Mouse (Mus musculus) erythroblast, embryonic 14.5 days (primary cell): Measurements from ENCODE around the gene Klra6. TPM values are rescaled to one million over a fixed set of nuclear protein-coding genes. Genes with fewer than 3 reads are reported as not detected.
"Not testable (repeated sequence)": the region's sequence is repeated elsewhere in the genome, so short reads cannot be mapped to it uniquely, and the experiment has no call there.

ENCODE experiments used
- H3K27me3 ChIP-seq: 2 replicates; pipeline ENCODE4 v1.6.1; 2012; ENCODE audit warnings: inconsistent platforms; ENCODE audit not compliant: control insufficient read depth
- H3K36me3 ChIP-seq: 2 replicates; pipeline ENCODE4 v1.6.1; 2012; ENCODE audit warnings: mild to moderate bottlenecking, inconsistent platforms; ENCODE audit not compliant: control insufficient read depth
- H3K4me1 ChIP-seq: 2 replicates; pipeline ENCODE4 v1.6.1; 2012; ENCODE audit warnings: inconsistent platforms; ENCODE audit not compliant: control insufficient read depth
- H3K4me3 ChIP-seq: replicated peaks from 2 replicates; pipeline ENCODE3; 2012; ENCODE audit warnings: moderate library complexity, mild to moderate bottlenecking, inconsistent platforms
- H3K9me3 ChIP-seq: 2 replicates; pipeline ENCODE4 v1.6.1; 2012; ENCODE audit warnings: low read length, inconsistent platforms, mixed read lengths; ENCODE audit not compliant: control insufficient read depth
- GATA1 ChIP-seq: IDR thresholded peaks from 2 replicates; pipeline ENCODE4 v1.6.1; 2012; ENCODE audit warnings: low read length, inconsistent platforms, mixed read lengths
- TAL1 ChIP-seq: IDR thresholded peaks from 3 replicates; pipeline ENCODE4 v1.6.1; 2012; ENCODE audit warnings: low read length, inconsistent platforms, mixed read lengths
- polyA plus RNA-seq: library from polyadenylated mRNA; stranded (reverse); fragments of >175 nt; gene quantifications from 2 replicates; pipeline ENCODE4 v1.2.3, GENCODE M21; 2012

Gene Klra6
- not detected in 2 replicates for polyA plus RNA-seq

DNA sequence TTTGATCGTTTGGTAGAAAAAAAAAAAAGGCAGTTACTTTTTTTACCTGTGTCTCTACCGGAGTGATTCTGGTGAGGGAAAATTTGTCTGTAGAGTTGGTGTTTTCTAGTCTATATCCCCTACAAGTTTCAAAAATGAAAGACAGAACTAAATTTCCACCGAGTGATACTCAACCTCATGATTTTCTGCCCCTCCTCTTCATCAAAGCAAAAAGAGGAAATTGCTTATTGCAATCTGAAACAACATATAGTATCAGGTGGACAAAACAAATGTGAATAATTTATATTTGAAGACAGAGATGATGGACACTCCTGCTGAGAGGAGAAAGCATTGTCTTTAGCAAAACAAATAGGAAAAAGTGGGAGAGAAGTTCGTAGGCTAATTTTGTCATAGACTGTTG, at the start of gene Klra6:
Gene Klra6 (minus strand): TSS at position 101 of the 400 bp plus-strand sequence.
- Histone ChIP-seq H3K36me3 (no peaks in the 10 kb centered on the region), H3K4me1 (no peaks in the 10 kb centered on the region), H3K27me3 (no peaks in the 10 kb centered on the region), H3K4me3 (no peak within 1 kb of the TSS), H3K9me3 (no peaks in the 10 kb centered on the region)
- TF ChIP-seq TAL1 (no peak), GATA1 (no peak)

DNA sequence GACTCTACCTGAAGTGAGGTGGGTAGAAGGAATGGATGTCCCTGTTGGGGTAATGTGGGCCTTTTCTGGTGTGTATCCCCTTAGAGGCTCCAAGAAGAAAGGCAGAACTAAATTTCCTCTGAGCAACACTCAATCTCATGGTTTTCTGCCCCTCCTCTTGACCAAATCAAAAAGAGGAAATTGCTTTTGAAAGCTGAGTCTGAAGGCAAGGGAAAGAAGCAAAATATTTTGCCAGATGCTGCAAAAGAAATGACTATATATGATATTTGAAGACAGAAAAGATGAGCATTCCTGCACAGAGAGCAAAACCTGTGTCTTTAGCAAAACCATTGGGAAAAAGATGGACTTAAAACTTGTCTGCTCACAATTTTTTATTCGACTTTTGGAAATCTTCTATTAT, 40.4 kb upstream of the Klra6 start, which contains the start of gene Klra4:
Gene Klra4 (minus strand): TSS at position 101 of the 400 bp plus-strand sequence.
- not testable (repeated sequence) for H3K36me3 ChIP-seq, H3K4me3 ChIP-seq, H3K9me3 ChIP-seq, H3K27me3 ChIP-seq, H3K4me1 ChIP-seq

- Histone ChIP-seq H3K9me3 (no peaks in the 10 kb centered on the region), H3K4me3 (no peak overlapping the region), H3K36me3 (no peaks in the 10 kb centered on the region), H3K4me1 (no peaks in the 10 kb centered on the region), H3K27me3 (no peaks in the 10 kb centered on the region)
- TF ChIP-seq GATA1 (no peak), TAL1 (no peak)
Observed at GRCm38 (mm10) chr6:130065196-130065595, 38.4 kb upstream of the Klra6 start.

- H3K36me3 ChIP-seq, H3K9me3 ChIP-seq, H3K27me3 ChIP-seq, H3K4me3 ChIP-seq, H3K4me1 ChIP-seq: not testable (repeated sequence)
Observed at GRCm38 (mm10) chr6:130035146-130035545, 8.4 kb upstream of the Klra6 start.

GRCm38 (mm10) chr6:130031493-130032089, 4.8 kb upstream of the Klra6 start:
- H3K9me3 ChIP-seq, H3K36me3 ChIP-seq, H3K4me1 ChIP-seq, H3K27me3 ChIP-seq, H3K4me3 ChIP-seq: not testable (repeated sequence)

Other genes with a start within 250 kb of the Klra6 start
- gene Gm156, start 242.7 kb downstream of the Klra6 start, polyA plus RNA-seq, result not detected in 2 replicates
- gene Gm17631, start 164.3 kb downstream of the Klra6 start, polyA plus RNA-seq, result not detected in 2 replicates
- gene Klra17, start 150.3 kb downstream of the Klra6 start, polyA plus RNA-seq, result not detected in 2 replicates
- gene Klra5, start 109.3 kb downstream of the Klra6 start, polyA plus RNA-seq, result not detected in 2 replicates
- not detected in 2 replicates for gene Klra4, start 40.3 kb upstream of the Klra6 start, polyA plus RNA-seq
- not detected in 2 replicates for gene Klra8, start 102.9 kb upstream of the Klra6 start, polyA plus RNA-seq
- gene Klra9, start 166.2 kb upstream of the Klra6 start, polyA plus RNA-seq, result not detected in 2 replicates
- gene Klra7, start 206.4 kb upstream of the Klra6 start, polyA plus RNA-seq, result not detected in 2 replicates